Comparison of ENCODE assay signal across 31 mouse cellular contexts in genomic region chr5:4770609-4771008, GRCm38 (mm10). TPM values are rescaled to one million over a fixed set of nuclear protein-coding genes. Genes with fewer than 3 reads are reported as not detected.
"Had no signal": no experiment of that assay in that cellular context is flagged by ENCODE, and none has a peak within 500 bp of the region (broad histone marks: within the 10 kb centered on the region; RNA-seq: fewer than 3 reads in every experiment).

No protein-coding gene starts in this region.

- H3K27ac ChIP-seq: limb, embryonic 10.5 days; limb, embryonic 12.5 days; limb, embryonic 13.5 days; limb, embryonic 15.5 days; liver, embryonic 12.5 days; liver, embryonic 13.5 days; liver, embryonic 14.5 days; liver, embryonic 15.5 days; lung, embryonic 15.5 days; macrophage; midbrain, embryonic 10.5 days; midbrain, embryonic 12.5 days; midbrain, embryonic 13.5 days; midbrain, embryonic 15.5 days; neural tube, embryonic 12.5 days had no signal

- H3K4me2 ChIP-seq: limb, embryonic 12.5 days; limb, embryonic 13.5 days; limb, embryonic 15.5 days; liver, embryonic 11.5 days; liver, embryonic 12.5 days; liver, embryonic 13.5 days; liver, embryonic 15.5 days; lung, embryonic 14.5 days; lung, embryonic 15.5 days; midbrain, embryonic 11.5 days; midbrain, embryonic 12.5 days; midbrain, embryonic 13.5 days; midbrain, embryonic 15.5 days; neural tube, embryonic 12.5 days had no signal

- H3K4me3 ChIP-seq: limb, embryonic 10.5 days; limb, embryonic 12.5 days; limb, embryonic 13.5 days; limb, embryonic 15.5 days; liver, embryonic 12.5 days; liver, embryonic 13.5 days; liver, embryonic 15.5 days; lung, embryonic 15.5 days; megakaryocyte, embryonic 14.5 days; midbrain, embryonic 10.5 days; midbrain, embryonic 12.5 days; midbrain, embryonic 13.5 days; midbrain, embryonic 15.5 days; myocyte; neural tube, embryonic 12.5 days had no signal

- H3K9me3 ChIP-seq: limb, embryonic 10.5 days; limb, embryonic 12.5 days; limb, embryonic 13.5 days; limb, embryonic 15.5 days; liver, embryonic 12.5 days; liver, embryonic 13.5 days; liver, embryonic 15.5 days; lung, embryonic 15.5 days; megakaryocyte, embryonic 14.5 days; midbrain, embryonic 10.5 days; midbrain, embryonic 12.5 days; midbrain, embryonic 13.5 days; midbrain, embryonic 15.5 days; neural tube, embryonic 12.5 days had no signal

- H3K9ac ChIP-seq: limb, embryonic 12.5 days; limb, embryonic 13.5 days; limb, embryonic 15.5 days; liver, embryonic 12.5 days; liver, embryonic 13.5 days; liver, embryonic 14.5 days; liver, embryonic 15.5 days; liver, postnatal 0 days; lung, embryonic 14.5 days; lung, embryonic 15.5 days; midbrain, embryonic 12.5 days; midbrain, embryonic 13.5 days; midbrain, embryonic 15.5 days; neural tube, embryonic 12.5 days had no signal

- H3K36me3 ChIP-seq: limb, embryonic 10.5 days; limb, embryonic 12.5 days; limb, embryonic 13.5 days; limb, embryonic 15.5 days; liver, embryonic 12.5 days; liver, embryonic 13.5 days; liver, embryonic 15.5 days; lung, embryonic 15.5 days; midbrain, embryonic 10.5 days; midbrain, embryonic 12.5 days; midbrain, embryonic 13.5 days; midbrain, embryonic 15.5 days; neural tube, embryonic 12.5 days had no signal

- H3K4me1 ChIP-seq: limb, embryonic 12.5 days; limb, embryonic 13.5 days; limb, embryonic 15.5 days; liver, embryonic 12.5 days; liver, embryonic 13.5 days; liver, embryonic 15.5 days; lung, embryonic 15.5 days; megakaryocyte, embryonic 14.5 days; midbrain, embryonic 15.5 days had no signal

- H3K27me3 ChIP-seq: limb, embryonic 12.5 days; limb, embryonic 13.5 days; limb, embryonic 15.5 days; liver, embryonic 12.5 days; liver, embryonic 13.5 days; liver, embryonic 15.5 days; lung, embryonic 15.5 days; megakaryocyte, embryonic 14.5 days; midbrain, embryonic 12.5 days; midbrain, embryonic 13.5 days; midbrain, embryonic 15.5 days; neural tube, embryonic 12.5 days had no signal

- DNase-seq: left cerebral cortex, postnatal 4 days; liver; liver, embryonic 13.5 days; liver, postnatal 0 days; lung, adult 18-20 months; lung, adult 2 months; lung, embryonic 14.5 days; lung, postnatal 10 days; lung, postnatal 14 days; lung, postnatal 36 days; lung, postnatal 4 days; midbrain, embryonic 14.5 days had no signal

RNA-seq across cellular contexts. Expression of gene Fzd1, which starts 12.8 kb away (rescaled TPM):
- total RNA-seq: megakaryocyte-erythroid progenitor cell, adult 5-6 weeks had no signal
